Mouse (Mus musculus): ENCODE measurements around the gene Snph. TPM values are rescaled to one million over a fixed set of nuclear protein-coding genes. Genes with fewer than 3 reads are reported as not detected.

Snph gene
- total and polyA plus RNA-seq, 3 experiments: not detected

Other genes with a start within 250 kb of the Snph start
- gene 4921509C19Rik, start 156.4 kb downstream of the Snph start, total RNA-seq (2012; rRNA removed): not detected in 2 replicates
- gene 4921509C19Rik, start 156.4 kb downstream of the Snph start, polyA plus RNA-seq (2012; ENCODE audit: insufficient read depth in 1 of 2, insufficient read length in 2 of 2, low read depth in 1 of 2, low replicate concordance in 2 of 2, missing spikeins in 1 of 2): not detected
- gene Nsfl1c, start 138.4 kb downstream of the Snph start, total RNA-seq (2012; rRNA removed): 182 and 199 TPM in 2 replicates
- 100 to 1,000 TPM; 260 to 394 TPM for gene Nsfl1c, start 138.4 kb downstream of the Snph start, polyA plus RNA-seq (2012; ENCODE audit: insufficient read depth in 1 of 2, insufficient read length in 2 of 2, low read depth in 1 of 2, low replicate concordance in 2 of 2, missing spikeins in 1 of 2)
- 26.2 and 33.0 TPM in 2 replicates for gene Fkbp1a, start 90.1 kb downstream of the Snph start, total RNA-seq (2012; rRNA removed)
- 1,000 to 10,000 TPM in 1 of 2 experiments, 100 to 1,000 TPM in 1; 304 to 1,080 TPM for gene Fkbp1a, start 90.1 kb downstream of the Snph start, polyA plus RNA-seq (2012; ENCODE audit: insufficient read depth in 1 of 2, insufficient read length in 2 of 2, low read depth in 1 of 2, low replicate concordance in 2 of 2, missing spikeins in 1 of 2)
- gene Sdcbp2, start 60.0 kb downstream of the Snph start, total RNA-seq (2012; rRNA removed): not detected in 2 replicates
- gene Sdcbp2, start 60.0 kb downstream of the Snph start, polyA plus RNA-seq (2012; ENCODE audit: insufficient read depth in 1 of 2, insufficient read length in 2 of 2, low read depth in 1 of 2, low replicate concordance in 2 of 2, missing spikeins in 1 of 2): under 1 TPM in 1 of 2 experiments, not detected in 1; 0.25 TPM
- gene Rad21l, start 35.9 kb upstream of the Snph start, total RNA-seq (2012; rRNA removed): not detected in 2 replicates
- gene Rad21l, start 35.9 kb upstream of the Snph start, polyA plus RNA-seq (2012; ENCODE audit: insufficient read depth in 1 of 2, insufficient read length in 2 of 2, low read depth in 1 of 2, low replicate concordance in 2 of 2, missing spikeins in 1 of 2): not detected
- gene Tmem74b, start 69.4 kb upstream of the Snph start, total RNA-seq (2012; rRNA removed): not detected in 2 replicates
- not detected for gene Tmem74b, start 69.4 kb upstream of the Snph start, polyA plus RNA-seq (2012; ENCODE audit: insufficient read depth in 1 of 2, insufficient read length in 2 of 2, low read depth in 1 of 2, low replicate concordance in 2 of 2, missing spikeins in 1 of 2)
- gene Psmf1, start 111.6 kb upstream of the Snph start, total RNA-seq (2012; rRNA removed): 46.5 and 60.2 TPM in 2 replicates
- gene Psmf1, start 111.6 kb upstream of the Snph start, polyA plus RNA-seq (2012; ENCODE audit: insufficient read depth in 1 of 2, insufficient read length in 2 of 2, low read depth in 1 of 2, low replicate concordance in 2 of 2, missing spikeins in 1 of 2): 100 to 1,000 TPM in 1 of 2 experiments, not detected in 1; 112 TPM
- gene Rspo4, start 210.3 kb upstream of the Snph start, total RNA-seq (2012; rRNA removed): not detected in 2 replicates
- gene Rspo4, start 210.3 kb upstream of the Snph start, polyA plus RNA-seq (2012; ENCODE audit: insufficient read depth in 1 of 2, insufficient read length in 2 of 2, low read depth in 1 of 2, low replicate concordance in 2 of 2, missing spikeins in 1 of 2): not detected